Mouse (Mus musculus) heart, embryonic 14.5 days (tissue): Measurements from ENCODE around the gene Fbxo34. TPM values are rescaled to one million over a fixed set of nuclear protein-coding genes. Genes with fewer than 3 reads are reported as not detected.

Source experiments
- ATAC-seq: fragments of 200-750 bp; cut with Nextera tagmentation; 2 replicates; pipeline ENCODE4 v1.8.0; 2017; ENCODE audit warnings: low read depth, moderate TSS enrichment; ENCODE audit not compliant: insufficient number of reproducible peaks, insufficient read depth, low FRiP score
- H3K27ac ChIP-seq, 2 experiments: fragments of 200-500 bp in 1 of 2; fragments of 300-500 bp in 1 of 2; sonication (generic) in 1 of 2; replicated peaks in 1 of 2; 2 replicates each; pipeline ENCODE4 v1.5.1; 2012 to 2014; ENCODE audit warnings: low read depth in 2 of 2, low read length in 2 of 2, control low read depth in 1 of 2, mild to moderate bottlenecking in 1 of 2, mixed read lengths in 1 of 2; ENCODE audit not compliant: control insufficient read depth in 1 of 2, insufficient read depth in 1 of 2
- H3K27me3 ChIP-seq: fragments of 300-500 bp; sonication (generic); 2 replicates; pipeline ENCODE4 v1.6.1; 2014; ENCODE audit warnings: mild to moderate bottlenecking, low read length, control low read depth; ENCODE audit not compliant: control insufficient read depth, insufficient read depth
- H3K36me3 ChIP-seq: fragments of 300-500 bp; sonication (generic); 2 replicates; pipeline ENCODE4 v1.6.1; 2014; ENCODE audit warnings: mild to moderate bottlenecking, control low read depth, low read length, mixed read lengths; ENCODE audit not compliant: control insufficient read depth, insufficient read depth
- H3K4me1 ChIP-seq, 2 experiments: fragments of 200-500 bp in 1 of 2; fragments of 300-500 bp in 1 of 2; sonication (generic) in 1 of 2; 2 replicates each; pipeline ENCODE4 v1.6.1; 2012 to 2014; ENCODE audit warnings: low read length in 2 of 2, control low read depth in 1 of 2, mixed read lengths in 1 of 2; ENCODE audit not compliant: control insufficient read depth in 2 of 2, insufficient read depth in 2 of 2
- H3K4me2 ChIP-seq: fragments of 300-500 bp; sonication (generic); 2 replicates; pipeline ENCODE4 v1.6.1; 2014; ENCODE audit warnings: mild to moderate bottlenecking, low read length
- H3K4me3 ChIP-seq, 2 experiments: fragments of 200-500 bp in 1 of 2; fragments of 300-500 bp in 1 of 2; sonication (generic) in 1 of 2; 2 replicates each; pipeline ENCODE4 v1.5.1; 2012 to 2014; ENCODE audit warnings: low read length in 2 of 2, mild to moderate bottlenecking in 2 of 2, control low read depth in 1 of 2, low read depth in 1 of 2, moderate library complexity in 1 of 2; ENCODE audit not compliant: control insufficient read depth in 1 of 2, insufficient read depth in 1 of 2
- H3K9ac ChIP-seq: fragments of 300-500 bp; sonication (generic); 2 replicates; pipeline ENCODE4 v1.6.1; 2014; ENCODE audit warnings: mild to moderate bottlenecking, low read length
- H3K9me3 ChIP-seq: fragments of 300-500 bp; sonication (generic); 2 replicates; pipeline ENCODE4 v1.6.1; 2016; ENCODE audit warnings: low read length, control low read depth; ENCODE audit not compliant: control insufficient read depth
- whole genome bisulfite sequencing: fragments of 180-500 bp; shearing (Covaris S2); extraction: QIAGEN DNeasy Blood & Tissue Kit; methylation state at CpG from one replicate; pipeline ENCODE4 v1.1.7; 2014; 5-methylcytosine and 5-hydroxymethylcytosine counted together
- polyA plus RNA-seq: library from polyadenylated mRNA; unstranded; fragments of >200 nt; fragmentation: Nextera tagmentation; extraction: Ambion mirVana; gene quantifications from 2 replicates; pipeline ENCODE4 v1.2.1, GENCODE M21; 2014

Fbxo34 gene
- polyA plus RNA-seq, 1 experiment from 2014 or later = 16.4 TPM

DNA sequence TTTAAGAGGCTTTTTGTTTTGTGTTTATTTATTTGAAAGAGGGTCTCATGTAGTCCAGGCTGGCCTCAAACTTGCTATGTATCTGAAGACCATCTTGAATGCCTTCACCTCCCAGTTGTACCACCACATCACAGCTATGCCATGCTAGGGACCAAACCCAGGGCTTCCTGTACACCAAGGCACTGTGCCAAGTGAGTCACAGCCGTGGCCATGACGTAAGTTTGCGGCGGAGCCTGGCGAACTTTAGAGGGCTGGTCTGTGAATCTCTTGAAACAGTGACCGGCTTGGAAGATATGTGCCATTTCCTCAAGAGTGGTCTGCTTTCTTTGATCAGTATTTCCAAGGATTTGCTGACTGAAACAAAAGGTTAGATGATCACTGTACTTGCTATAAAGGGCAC lies 68.4 kb downstream of the Fbxo34 start:
- Histone ChIP-seq H3K4me2 (no peak overlapping the region), H3K27ac (no peak overlapping the region), H3K9me3 (no peaks in the 10 kb centered on the region), H3K4me3 (no peak overlapping the region), H3K9ac (no peak overlapping the region), H3K27me3 (no peaks in the 10 kb centered on the region), H3K36me3 (no peaks in the 10 kb centered on the region), H3K4me1 (peaks cover 3 to 15% of the 10 kb centered on the region in 2 experiments; a peak in 3 of 4 replicates)
- no peak for ATAC-seq
- 65% methylated on average over 6 of the region's 6 CpGs for WGBS

DNA sequence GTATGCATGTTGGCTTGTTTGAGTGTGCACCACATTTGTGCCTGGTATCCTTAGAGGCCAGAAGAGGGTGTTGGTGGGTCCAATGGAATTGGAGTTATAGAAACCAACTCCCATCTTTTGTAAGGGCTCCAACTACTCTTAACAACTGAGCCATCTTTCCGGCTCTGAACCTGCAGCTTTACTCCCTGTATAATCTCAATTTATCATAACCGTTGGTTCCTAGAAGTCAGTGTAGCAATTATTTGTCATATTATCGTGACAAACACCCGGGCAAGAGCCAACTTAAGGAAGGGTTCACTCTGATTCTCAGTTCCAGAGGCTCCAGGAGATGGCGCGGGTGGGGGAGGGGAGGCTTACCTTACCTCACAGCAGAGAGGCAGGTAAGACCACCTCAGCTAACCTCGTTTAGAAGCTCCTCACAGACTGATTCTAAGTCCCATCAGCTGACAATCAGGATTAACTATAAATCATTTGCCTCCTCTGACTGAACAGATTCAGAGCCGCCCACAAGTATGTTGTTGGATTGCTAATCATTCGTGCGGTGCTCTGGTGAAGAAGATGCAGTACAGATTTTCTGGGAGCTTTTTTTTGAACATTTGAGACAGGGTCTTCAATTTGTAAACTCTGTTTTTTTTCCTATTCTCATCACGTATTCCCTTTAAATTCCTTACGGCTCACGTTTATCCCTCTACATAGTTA lies 70.7 kb downstream of the Fbxo34 start:
- peaks cover 3 to 8% of the 10 kb centered on the region in 2 experiments; a peak in 2 of 4 replicates for H3K4me1 ChIP-seq
- H3K27ac ChIP-seq = no peak overlapping the region
- H3K36me3 ChIP-seq = no peaks in the 10 kb centered on the region
- H3K27me3 ChIP-seq = no peaks in the 10 kb centered on the region
- no peak overlapping the region for H3K9ac ChIP-seq
- no peak overlapping the region for H3K4me3 ChIP-seq
- 86% methylated on average over 13 of the region's 13 CpGs for WGBS
- no peak overlapping the region for H3K4me2 ChIP-seq
- ATAC-seq = no peak
- no peaks in the 10 kb centered on the region for H3K9me3 ChIP-seq

DNA sequence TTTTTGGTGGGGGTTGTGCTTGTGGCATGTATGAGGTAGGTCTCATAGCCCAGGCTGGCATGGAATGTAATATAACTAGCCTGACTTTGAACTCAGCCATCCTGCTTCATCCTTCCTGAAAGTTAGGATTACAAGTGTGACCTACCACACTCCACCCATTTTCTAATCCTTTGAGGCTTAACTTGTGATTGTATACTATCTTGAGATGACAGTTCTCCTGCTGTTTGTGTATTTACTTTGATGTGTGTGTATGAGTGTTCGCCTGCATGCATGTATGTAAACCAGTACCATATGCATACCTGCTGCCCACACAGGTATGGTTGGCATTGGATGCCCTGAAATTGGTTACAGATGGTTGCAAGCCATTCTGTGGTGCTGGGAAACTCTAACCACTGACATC lies 71.4 kb downstream of the Fbxo34 start:
- H3K9me3 ChIP-seq = no peaks in the 10 kb centered on the region
- no peaks in the 10 kb centered on the region for H3K27me3 ChIP-seq
- H3K27ac ChIP-seq = no peak overlapping the region
- H3K4me2 ChIP-seq = no peak overlapping the region
- no peak for ATAC-seq
- no peak overlapping the region for H3K4me3 ChIP-seq
- no peak overlapping the region for H3K9ac ChIP-seq
- peaks cover 3 to 8% of the 10 kb centered on the region in 2 experiments; a peak in 2 of 4 replicates for H3K4me1 ChIP-seq
- 94% methylated on average over 1 of the region's 1 CpGs for WGBS
- H3K36me3 ChIP-seq = 0 out of 2 replicates have a peak, but pooled peaks cover 3% of the 10 kb centered on the region

DNA sequence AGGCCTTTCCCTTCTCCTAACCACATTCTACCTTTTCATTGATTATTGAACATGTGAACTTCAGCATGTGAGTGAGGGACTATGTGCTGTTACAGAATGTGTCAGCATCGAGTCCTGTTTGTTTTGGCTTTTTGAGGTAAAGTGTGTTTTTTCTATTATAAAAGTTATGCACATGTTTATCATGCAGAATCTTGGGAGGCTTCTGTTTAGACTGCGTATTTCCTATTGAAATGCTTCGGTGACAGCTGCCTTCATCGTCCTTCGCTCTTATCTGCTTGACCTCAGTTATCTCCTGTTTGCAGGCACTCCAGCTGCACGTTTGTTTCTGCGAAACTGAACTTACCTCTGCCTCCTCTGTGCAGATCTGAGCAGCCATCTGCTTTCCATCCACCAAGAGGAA lies 72.1 kb downstream of the Fbxo34 start:
- Histone ChIP-seq H3K4me2 (no peak overlapping the region), H3K9ac (0 out of 2 replicates have a peak overlapping the region, but pooled peaks have one; percentile 21), H3K36me3 (0 out of 2 replicates have a peak, but pooled peaks cover 7% of the 10 kb centered on the region), H3K4me3 (no peak overlapping the region), H3K27ac (no peak overlapping the region), H3K4me1 (peaks cover 3 to 8% of the 10 kb centered on the region in 2 experiments; a peak in 2 of 4 replicates), H3K27me3 (no peaks in the 10 kb centered on the region), H3K9me3 (no peaks in the 10 kb centered on the region)
- WGBS = 12% methylated on average over 7 of the region's 7 CpGs
- ATAC-seq = no peak

DNA sequence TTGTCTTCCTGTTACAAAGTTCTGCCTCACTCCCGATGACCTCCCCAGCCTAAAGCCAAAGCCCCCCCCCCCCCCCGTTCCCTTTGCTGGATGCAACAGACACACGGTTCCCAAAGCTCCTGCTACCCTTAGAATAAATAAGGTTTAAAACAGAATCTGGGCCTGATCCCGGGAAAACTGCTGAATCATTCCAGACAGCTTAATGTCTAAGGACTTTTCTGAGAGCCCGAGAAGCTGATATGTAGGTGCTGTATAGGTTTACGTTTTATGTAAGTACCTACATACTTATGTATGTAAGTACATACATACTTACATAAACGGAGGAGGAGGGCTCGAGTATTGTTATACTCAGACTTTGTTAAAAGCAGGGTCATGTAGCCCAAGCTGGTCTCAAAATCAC lies 75.2 kb downstream of the Fbxo34 start:
- H3K36me3 ChIP-seq = peaks cover 15% of the 10 kb centered on the region; the same call in 1 of the 2 replicates

DNA sequence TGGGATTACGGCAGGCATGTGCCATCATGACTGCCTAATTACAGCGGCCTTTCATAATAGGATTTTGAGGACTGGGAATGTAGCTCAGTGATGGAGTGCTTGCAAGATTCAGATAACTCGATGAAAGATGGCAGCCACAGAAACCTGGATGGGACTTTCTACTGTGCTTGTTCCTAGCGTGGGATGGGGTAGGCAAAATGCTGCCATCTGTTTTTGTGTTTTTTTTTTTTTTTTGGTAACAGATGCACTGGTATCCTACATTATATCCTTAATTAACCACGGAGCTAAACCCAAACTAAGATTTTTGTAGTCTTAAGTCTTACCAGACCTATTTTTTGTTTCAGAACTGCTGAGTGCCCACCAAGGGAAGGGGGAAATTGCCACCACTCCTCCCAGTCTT lies 75.6 kb downstream of the Fbxo34 start:
- Histone ChIP-seq H3K27me3 (no peaks in the 10 kb centered on the region), H3K4me1 (peaks cover 3 to 14% of the 10 kb centered on the region in 2 experiments; a peak in 2 of 4 replicates), H3K4me2 (no peak overlapping the region), H3K27ac (no peak overlapping the region), H3K9ac (no peak overlapping the region), H3K36me3 (peaks cover 19% of the 10 kb centered on the region; the same call in 1 of the 2 replicates), H3K9me3 (no peaks in the 10 kb centered on the region), H3K4me3 (no peak overlapping the region)
- WGBS = 89% methylated on average over 5 of the region's 5 CpGs
- ATAC-seq = no peak

More for the DNA sequence above, 75.2 kb downstream of the Fbxo34 start:
- H3K9ac ChIP-seq = no peak overlapping the region
- no peak for ATAC-seq
- no peak overlapping the region for H3K27ac ChIP-seq
- H3K4me1 ChIP-seq = peaks cover 3 to 14% of the 10 kb centered on the region in 2 experiments; a peak in 2 of 4 replicates
- H3K27me3 ChIP-seq = no peaks in the 10 kb centered on the region
- 68% methylated on average over 8 of the region's 8 CpGs for WGBS
- H3K9me3 ChIP-seq = no peaks in the 10 kb centered on the region
- H3K4me3 ChIP-seq = no peak overlapping the region
- H3K4me2 ChIP-seq = no peak overlapping the region

DNA sequence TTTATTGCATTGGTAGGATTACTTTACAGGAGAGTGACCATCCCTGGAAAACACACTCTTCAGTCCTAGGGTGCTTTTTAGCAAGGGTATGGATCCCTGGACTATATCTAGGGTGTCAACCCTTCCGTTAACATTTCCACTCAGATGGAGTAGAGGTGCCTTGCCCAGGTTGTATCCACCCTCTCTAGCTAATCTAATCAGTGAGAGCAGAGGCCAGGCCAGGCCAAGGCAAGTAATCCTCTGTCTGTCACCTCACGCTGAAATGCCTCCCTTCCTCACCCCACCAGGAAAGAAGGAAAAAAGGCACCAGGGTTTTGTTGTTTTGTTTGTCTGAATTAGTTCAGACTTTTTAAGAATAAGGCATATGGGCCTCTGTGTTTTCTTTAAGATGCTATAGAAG lies 77.6 kb downstream of the Fbxo34 start:
- Histone ChIP-seq H3K4me1 (peaks cover 0 to 9% of the 10 kb centered on the region in 2 experiments; a peak in 1 of 4 replicates), H3K36me3 (peaks cover 25% of the 10 kb centered on the region; the same call in 1 of the 2 replicates), H3K9me3 (no peaks in the 10 kb centered on the region), H3K4me3 (no peak overlapping the region), H3K9ac (no peak overlapping the region), H3K27me3 (no peaks in the 10 kb centered on the region), H3K4me2 (no peak overlapping the region), H3K27ac (no peak overlapping the region)
- 35% methylated on average over 2 of the region's 2 CpGs for WGBS
- ATAC-seq = no peak
